In the genomic region with DNA sequence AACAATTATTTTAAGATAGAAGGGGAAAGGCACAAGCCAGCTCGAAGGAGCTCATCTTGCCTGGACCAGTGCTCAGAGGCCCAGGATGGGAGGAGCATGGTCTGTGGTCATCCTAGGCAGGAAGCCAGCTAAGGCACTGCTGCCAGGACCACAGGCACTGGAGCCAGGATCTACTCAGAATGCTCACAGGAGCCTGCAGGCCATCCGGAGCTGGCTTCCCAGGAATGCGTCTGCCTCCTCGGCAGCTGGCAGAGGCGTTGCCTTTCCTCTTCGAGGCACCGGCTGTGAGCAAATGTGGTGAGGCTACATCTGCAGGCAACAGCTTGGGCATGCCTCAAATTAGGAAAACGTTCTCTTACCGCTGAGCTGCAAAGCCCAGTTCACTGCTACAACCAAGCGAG, we compare ENCODE assay signal across 9 mouse cellular contexts. TPM values are rescaled to one million over a fixed set of nuclear protein-coding genes. Genes with fewer than 3 reads are reported as not detected.
DNase-seq lines count a peak whose midpoint lies in the region; ATAC-seq and TF ChIP-seq lines count a peak whose summit lies in the region.
"Had no signal": no experiment of that assay in that cellular context is flagged by ENCODE, and none has a peak within 500 bp of the region (broad histone marks: within the 10 kb centered on the region; RNA-seq: fewer than 3 reads in every experiment).

No protein-coding gene starts in this region.

- H3K4me3 ChIP-seq in hindbrain, postnatal 0 days (ENCODE audit: low read length), result no peak overlapping the region; the same call in 1 of the 2 replicates
- H3K4me3 ChIP-seq in hindbrain, embryonic 13.5 days, result no peak overlapping the region
- H3K4me3 ChIP-seq: midbrain, embryonic 12.5 days had no signal

- no peaks in the 10 kb centered on the region for H3K27me3 ChIP-seq in hindbrain, postnatal 0 days (ENCODE audit: insufficient read depth, low read length)
- no peaks in the 10 kb centered on the region for H3K27me3 ChIP-seq in hindbrain, embryonic 13.5 days
- H3K27me3 ChIP-seq: midbrain, embryonic 12.5 days had no signal

- H3K4me2 ChIP-seq in hindbrain, postnatal 0 days (ENCODE audit: low read depth, low read length), result peak overlapping the region; percentile 27
- H3K4me2 ChIP-seq in hindbrain, embryonic 13.5 days, result no peak overlapping the region
- H3K4me2 ChIP-seq: midbrain, embryonic 12.5 days had no signal

- intact Hi-C loops in heart, postnatal 10 days (cut with DNase I), result no loop called here

- H3K36me3 ChIP-seq in hindbrain, postnatal 0 days (ENCODE audit: insufficient read depth, low read length), result no peaks in the 10 kb centered on the region
- no peaks in the 10 kb centered on the region for H3K36me3 ChIP-seq in hindbrain, embryonic 13.5 days
- H3K36me3 ChIP-seq: midbrain, embryonic 12.5 days had no signal

- no peaks in the 10 kb centered on the region for H3K9me3 ChIP-seq in hindbrain, postnatal 0 days (ENCODE audit: low read length)
- H3K9me3 ChIP-seq in hindbrain, embryonic 13.5 days, result no peaks in the 10 kb centered on the region; the same call in 1 of the 2 replicates
- H3K9me3 ChIP-seq: midbrain, embryonic 12.5 days had no signal

- H3K9ac ChIP-seq in hindbrain, postnatal 0 days (replicated peaks; ENCODE audit: low read length), result no peak overlapping the region
- H3K9ac ChIP-seq in hindbrain, embryonic 13.5 days, result no peak overlapping the region
- H3K9ac ChIP-seq: midbrain, embryonic 12.5 days had no signal

- H3K4me1 ChIP-seq in hindbrain, postnatal 0 days (ENCODE audit: insufficient read depth, low read length), result no peaks in the 10 kb centered on the region
- no peaks in the 10 kb centered on the region for H3K4me1 ChIP-seq in hindbrain, embryonic 13.5 days (replicated peaks)
- H3K4me1 ChIP-seq: midbrain, embryonic 12.5 days had no signal

- 33% methylated on average over 10 of the region's 10 CpGs for WGBS in hindbrain, postnatal 0 days
- 70% methylated on average over 10 of the region's 10 CpGs for WGBS in hindbrain, embryonic 13.5 days

- TF ChIP-seq CTCF in hindbrain, postnatal 0 days (IDR thresholded peaks at IDR 0.05; ENCODE audit: low read depth), result 0 out of 2 replicates have a peak, but pooled peaks have one; percentile 6

- DNase-seq in hindbrain, postnatal 0 days (ENCODE audit: low spot score), result peak; percentile 84
- peak; percentile 94 for DNase-seq in brain, adult 2 months (ENCODE audit: low read depth, low spot score)
- peak; percentile 63 for DNase-seq in forelimb bud, embryonic 11.5 days (ENCODE audit: low read depth, low spot score)
- peak; percentile 91 to 92 for DNase-seq in heart, postnatal 10 days
- peak; percentile 13 to 76 for DNase-seq in left cerebral cortex, adult 8-10 months (ENCODE audit: low spot score in 2 of 2)
- DNase-seq in ovary, adult 18-20 months (ENCODE audit: low spot score), result peak; percentile 81

- ATAC-seq in hindbrain, postnatal 0 days, result peak; percentile 89
- ATAC-seq in hindbrain, embryonic 13.5 days (ENCODE audit: low FRiP score), result no peak
- no peak for ATAC-seq in CD4-positive, CD25-positive, alpha-beta regulatory T cell, adult 4 months

- peak overlapping the region; percentile 62 for H3K27ac ChIP-seq in hindbrain, postnatal 0 days
- H3K27ac ChIP-seq in hindbrain, embryonic 13.5 days, result no peak overlapping the region
- H3K27ac ChIP-seq: midbrain, embryonic 12.5 days had no signal

RNA-seq across cellular contexts. Expression of gene Hs6st1, which starts 37.8 kb away (rescaled TPM):
- 107 and 112 TPM in 2 replicates for total RNA-seq in hindbrain, postnatal 0 days (2014; rRNA removed)
- 16.9 and 19.0 TPM in 2 replicates for polyA plus RNA-seq in hindbrain, postnatal 0 days (2015; fragmentation: Nextera tagmentation; extraction: Ambion mirVana)
- polyA plus RNA-seq in hindbrain, embryonic 13.5 days (2015; fragmentation: Nextera tagmentation; extraction: Ambion mirVana), result 9.3 and 10.0 TPM in 2 replicates
- 10 to 100 TPM; 26.4 to 35.1 TPM for total RNA-seq in heart, postnatal 10 days (2021)
- 10 to 100 TPM; 45.5 to 49.0 (median 48.0) TPM for total RNA-seq in left cerebral cortex, adult 8-10 months (2022)
- 1 to 10 TPM; 4.3 to 4.7 TPM for polyA plus RNA-seq in CD4-positive, CD25-positive, alpha-beta regulatory T cell, adult 4 months (2017; shearing (Covaris generic))
